Mouse (Mus musculus): ENCODE results near the gene Mrpl24. TPM values are rescaled to one million over a fixed set of nuclear protein-coding genes. Genes with fewer than 3 reads are reported as not detected.
A peak's percentile ranks its signal among the peaks of the same experiment; 100 is the strongest.
"Not testable (repeated sequence)": the region's sequence is repeated elsewhere in the genome, so short reads cannot be mapped to it uniquely, and the experiment has no call there.

Gene Mrpl24
- 0.97 and 1.1 TPM in 2 replicates for polyA plus RNA-seq (2012)

- Histone ChIP-seq H3K36me3 (ENCODE audit: control insufficient read depth) (peaks cover 73% of the 10 kb centered on the region), H3K4me1 (ENCODE audit: control insufficient read depth) (peaks cover 32% of the 10 kb centered on the region), H3K9me3 (ENCODE audit: control insufficient read depth, low read length) (no peaks in the 10 kb centered on the region), H3K4me3 (replicated peaks) (peak within 1 kb of the TSS; percentile 66), H3K27me3 (ENCODE audit: control insufficient read depth) (no peaks in the 10 kb centered on the region)
- no peak for TF ChIP-seq TAL1 (IDR thresholded peaks at IDR 0.05; ENCODE audit: low read length)
- TF ChIP-seq GATA1 (IDR thresholded peaks at IDR 0.05; ENCODE audit: low read length), result no peak
These were observed at the start of gene Mrpl24 for GRCm38 (mm10) chr3:87919336-87920108. Gene Mrpl24 (plus strand): TSS chr3:87919506.

GRCm38 (mm10) chr3:87877730-87878129 lies 41.6 kb upstream of the Mrpl24 start:
- TF ChIP-seq TAL1 (IDR thresholded peaks at IDR 0.05; ENCODE audit: low read length), result no peak
- no peak for TF ChIP-seq GATA1 (IDR thresholded peaks at IDR 0.05; ENCODE audit: low read length)
- Histone ChIP-seq H3K4me1 (ENCODE audit: control insufficient read depth) (peaks cover 9% of the 10 kb centered on the region), H3K36me3 (ENCODE audit: control insufficient read depth) (peaks cover 75% of the 10 kb centered on the region), H3K4me3 (replicated peaks) (no peak overlapping the region), H3K9me3 (ENCODE audit: control insufficient read depth, low read length) (no peaks in the 10 kb centered on the region), H3K27me3 (ENCODE audit: control insufficient read depth) (no peaks in the 10 kb centered on the region)

GRCm38 (mm10) chr3:87884291-87884690 lies 35.0 kb upstream of the Mrpl24 start:
- peaks cover 27% of the 10 kb centered on the region for H3K36me3 ChIP-seq (ENCODE audit: control insufficient read depth)

GRCm38 (mm10) chr3:87884708-87885251 lies 34.5 kb upstream of the Mrpl24 start:
- Histone ChIP-seq H3K9me3 (ENCODE audit: control insufficient read depth, low read length) (peaks cover 5% of the 10 kb centered on the region), H3K4me1 (ENCODE audit: control insufficient read depth) (peaks cover 39% of the 10 kb centered on the region), H3K4me3 (replicated peaks) (peak overlapping the region; percentile 100), H3K36me3 (ENCODE audit: control insufficient read depth) (peaks cover 26% of the 10 kb centered on the region), H3K27me3 (ENCODE audit: control insufficient read depth) (no peaks in the 10 kb centered on the region)
- TF ChIP-seq TAL1 (IDR thresholded peaks at IDR 0.05; ENCODE audit: low read length) (no peak), GATA1 (IDR thresholded peaks at IDR 0.05; ENCODE audit: low read length) (no peak)

More at GRCm38 (mm10) chr3:87884291-87884690, 35.0 kb upstream of the Mrpl24 start:
- H3K4me1 ChIP-seq (ENCODE audit: control insufficient read depth), result peaks cover 39% of the 10 kb centered on the region
- H3K9me3 ChIP-seq (ENCODE audit: control insufficient read depth, low read length), result peaks cover 5% of the 10 kb centered on the region
- H3K4me3 ChIP-seq (replicated peaks), result peak overlapping the region; percentile 100
- TF ChIP-seq GATA1 (IDR thresholded peaks at IDR 0.05; ENCODE audit: low read length), result peak; percentile 77
- TF ChIP-seq TAL1 (IDR thresholded peaks at IDR 0.05; ENCODE audit: low read length), result no peak
- no peaks in the 10 kb centered on the region for H3K27me3 ChIP-seq (ENCODE audit: control insufficient read depth)

GRCm38 (mm10) chr3:87885281-87886003 lies 33.9 kb upstream of the Mrpl24 start, which contains the start of gene Prcc:
Gene Prcc (minus strand): TSS chr3:87885608.
- H3K9me3 ChIP-seq (ENCODE audit: control insufficient read depth, low read length), result peaks cover 5% of the 10 kb centered on the region
- H3K4me3 ChIP-seq (replicated peaks), result peak within 1 kb of the TSS; percentile 100
- no peak for TF ChIP-seq GATA1 (IDR thresholded peaks at IDR 0.05; ENCODE audit: low read length)
- TF ChIP-seq TAL1 (IDR thresholded peaks at IDR 0.05; ENCODE audit: low read length), result no peak
- peaks cover 19% of the 10 kb centered on the region for H3K36me3 ChIP-seq (ENCODE audit: control insufficient read depth)
- H3K27me3 ChIP-seq (ENCODE audit: control insufficient read depth), result no peaks in the 10 kb centered on the region
- H3K4me1 ChIP-seq (ENCODE audit: control insufficient read depth), result peaks cover 37% of the 10 kb centered on the region

GRCm38 (mm10) chr3:87886004-87886365 lies 33.3 kb upstream of the Mrpl24 start:
- Histone ChIP-seq H3K36me3 (ENCODE audit: control insufficient read depth) (peaks cover 15% of the 10 kb centered on the region), H3K27me3 (ENCODE audit: control insufficient read depth) (no peaks in the 10 kb centered on the region), H3K9me3 (ENCODE audit: control insufficient read depth, low read length) (peaks cover 5% of the 10 kb centered on the region), H3K4me3 (replicated peaks) (peak overlapping the region; percentile 100), H3K4me1 (ENCODE audit: control insufficient read depth) (peaks cover 37% of the 10 kb centered on the region)
- TF ChIP-seq GATA1 (IDR thresholded peaks at IDR 0.05; ENCODE audit: low read length) (no peak), TAL1 (IDR thresholded peaks at IDR 0.05; ENCODE audit: low read length) (no peak)

GRCm38 (mm10) chr3:87886416-87886815 lies 32.9 kb upstream of the Mrpl24 start:
- Histone ChIP-seq H3K27me3 (ENCODE audit: control insufficient read depth) (no peaks in the 10 kb centered on the region), H3K36me3 (ENCODE audit: control insufficient read depth) (peaks cover 11% of the 10 kb centered on the region), H3K9me3 (ENCODE audit: control insufficient read depth, low read length) (peaks cover 5% of the 10 kb centered on the region), H3K4me3 (replicated peaks) (peak overlapping the region; percentile 100), H3K4me1 (ENCODE audit: control insufficient read depth) (peaks cover 37% of the 10 kb centered on the region)
- no peak for TF ChIP-seq TAL1 (IDR thresholded peaks at IDR 0.05; ENCODE audit: low read length)
- no peak for TF ChIP-seq GATA1 (IDR thresholded peaks at IDR 0.05; ENCODE audit: low read length)

GRCm38 (mm10) chr3:87887400-87887799 lies 31.9 kb upstream of the Mrpl24 start:
- not testable (repeated sequence) for H3K27me3 ChIP-seq (ENCODE audit: control insufficient read depth); H3K36me3 ChIP-seq (ENCODE audit: control insufficient read depth); H3K9me3 ChIP-seq (ENCODE audit: control insufficient read depth, low read length); H3K4me3 ChIP-seq (replicated peaks)
- H3K4me1 ChIP-seq (ENCODE audit: control insufficient read depth), result peaks cover 37% of the 10 kb centered on the region

- H3K9me3 ChIP-seq (ENCODE audit: control insufficient read depth, low read length), result peaks cover 5% of the 10 kb centered on the region
- TF ChIP-seq GATA1 (IDR thresholded peaks at IDR 0.05; ENCODE audit: low read length) (no peak), TAL1 (IDR thresholded peaks at IDR 0.05; ENCODE audit: low read length) (no peak)
- H3K4me1 ChIP-seq (ENCODE audit: control insufficient read depth), result peaks cover 24% of the 10 kb centered on the region
- no peaks in the 10 kb centered on the region for H3K36me3 ChIP-seq (ENCODE audit: control insufficient read depth)
- no peaks in the 10 kb centered on the region for H3K27me3 ChIP-seq (ENCODE audit: control insufficient read depth)
- no peak overlapping the region for H3K4me3 ChIP-seq (replicated peaks)
These were observed 27.8 kb upstream of the Mrpl24 start for GRCm38 (mm10) chr3:87891481-87891880.
